Mouse (Mus musculus): ENCODE measurements around the gene Vmn2r2. TPM values are rescaled to one million over a fixed set of nuclear protein-coding genes. Genes with fewer than 3 reads are reported as not detected.

The Vmn2r2 gene
- total RNA-seq (2021), result not detected
- long read RNA-seq, experiment 1, result 0 reads
- long read RNA-seq, experiment 2, result 0 reads

- no peak for DNase-seq (ENCODE audit: low spot score)
Observed at GRCm38 (mm10) chr3:64141878-64142508, at the start of gene Vmn2r2. TSS of gene Vmn2r2 (minus strand) at chr3:64141928.

GRCm38 (mm10) chr3:64113352-64114046, 28.2 kb downstream of the Vmn2r2 start:
- DNase-seq (ENCODE audit: low spot score), result no peak

DNA sequence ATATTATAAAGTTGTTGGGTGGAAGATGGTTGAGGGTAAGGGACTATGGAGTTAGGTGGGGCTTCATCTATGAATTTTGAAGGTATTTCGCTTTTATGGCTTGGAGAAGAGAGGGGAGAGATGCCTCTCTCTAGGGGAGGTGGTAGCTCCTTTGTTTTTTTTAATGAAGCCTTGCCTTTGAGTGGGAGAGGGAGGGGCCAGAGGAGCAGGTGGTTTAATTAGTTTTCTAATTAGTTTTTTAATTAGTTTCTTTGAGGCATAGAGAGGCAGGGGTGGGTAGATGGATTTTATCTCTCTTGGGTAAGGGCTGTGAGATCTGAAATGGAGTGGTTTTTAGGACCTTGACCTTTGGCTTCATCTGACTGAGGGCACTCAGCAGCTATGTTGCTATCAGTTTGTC, 29.0 kb downstream of the Vmn2r2 start:
- DNase-seq (ENCODE audit: low spot score), result no peak

GRCm38 (mm10) chr3:64081247-64081646, 60.5 kb downstream of the Vmn2r2 start, which contains the start of gene Vmn2r1:
TSS of gene Vmn2r1 (plus strand) at chr3:64081547.
- DNase-seq (ENCODE audit: low spot score), result no peak

Other genes with a start within 250 kb of the Vmn2r2 start
- not detected for gene Plch1, start 242.5 kb downstream of the Vmn2r2 start, total RNA-seq (2021)
- gene E130311K13Rik, start 212.5 kb downstream of the Vmn2r2 start, total RNA-seq (2021), result 1 to 10 TPM; 6.6 to 7.1 TPM
- 1 to 10 TPM; 4.5 to 5.9 TPM for gene Slc33a1, start 177.2 kb downstream of the Vmn2r2 start, total RNA-seq (2021)
- 10 to 100 TPM; 16.4 to 17.8 TPM for gene Gmps, start 165.8 kb downstream of the Vmn2r2 start, total RNA-seq (2021)
- under 1 TPM; 0.16 to 0.24 TPM for gene Vmn2r1, start 60.4 kb downstream of the Vmn2r2 start, total RNA-seq (2021)
- not detected for gene Vmn2r3, start 147.8 kb upstream of the Vmn2r2 start, total RNA-seq (2021)

Measured in gastrocnemius, adult 18-20 months (tissue).